Comparison of ENCODE assay signal across 18 mouse cellular contexts in the genomic region with DNA sequence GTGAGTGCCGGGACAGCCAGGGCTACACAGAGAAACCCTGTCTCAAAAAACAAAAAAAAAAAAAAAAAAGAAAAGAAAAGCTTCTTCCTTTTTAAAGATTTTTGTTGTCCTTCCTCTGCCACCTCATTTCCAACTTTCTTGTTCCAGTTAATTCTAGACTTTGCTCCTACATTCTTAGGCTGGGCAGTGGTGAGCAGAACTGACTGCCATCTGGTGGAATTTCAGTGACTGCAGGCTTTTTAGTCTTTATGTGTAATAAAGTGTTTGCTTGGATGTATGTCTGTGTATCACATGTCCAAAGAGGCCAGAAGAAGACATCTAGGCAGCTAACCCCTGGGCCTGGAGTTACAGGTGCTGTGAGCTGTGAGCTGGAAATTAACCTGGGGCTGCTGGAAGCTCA. TPM values are rescaled to one million over a fixed set of nuclear protein-coding genes. Genes with fewer than 3 reads are reported as not detected.
DNase-seq lines count a peak whose midpoint lies in the region; ATAC-seq and TF ChIP-seq lines count a peak whose summit lies in the region.
"Had no signal": no experiment of that assay in that cellular context is flagged by ENCODE, and none has a peak within 500 bp of the region (broad histone marks: within the 10 kb centered on the region; RNA-seq: fewer than 3 reads in every experiment).

No protein-coding gene starts in this region.

- no peak overlapping the region for H3K27ac ChIP-seq in kidney, embryonic 16.5 days (ENCODE audit: low read length)
- H3K27ac ChIP-seq in liver, postnatal 0 days (ENCODE audit: low read depth), result no peak overlapping the region
- H3K27ac ChIP-seq: embryonic facial prominence, embryonic 15.5 days; forebrain, embryonic 12.5 days; hindbrain, embryonic 15.5 days; limb, embryonic 12.5 days; lung, embryonic 15.5 days; neural tube, embryonic 15.5 days had no signal

- peaks cover 20% of the 10 kb centered on the region for H3K36me3 ChIP-seq in kidney, embryonic 16.5 days (ENCODE audit: insufficient read depth, low read length)
- H3K36me3 ChIP-seq in liver, postnatal 0 days (replicated peaks; ENCODE audit: insufficient read depth, low read length), result peaks cover 17% of the 10 kb centered on the region

- DNase-seq in kidney, adult 9 months, result peak; percentile 61
- no peak for DNase-seq in liver, postnatal 0 days
- DNase-seq in liver (no peak), MN1 (ENCODE audit: low spot score) (peak; percentile 15)
- DNase-seq in brain, embryonic 14.5 days (ENCODE audit: low read depth), result no peak
- DNase-seq in right cerebral cortex, adult 18-20 months, result no peak
- DNase-seq: adrenal gland, adult 8-10 months; cerebellum, adult 8-10 months; heart, adult 11 months; retina, postnatal 1 day had no signal

- H3K9me3 ChIP-seq in kidney, embryonic 16.5 days (ENCODE audit: low read length), result no peaks in the 10 kb centered on the region
- H3K9me3 ChIP-seq in liver, postnatal 0 days (ENCODE audit: low read length), result no peaks in the 10 kb centered on the region
- H3K9me3 ChIP-seq: embryonic facial prominence, embryonic 15.5 days; forebrain, embryonic 12.5 days; hindbrain, embryonic 15.5 days; limb, embryonic 12.5 days; lung, embryonic 15.5 days; megakaryocyte, embryonic 14.5 days; neural tube, embryonic 15.5 days had no signal

- no peak for ATAC-seq in kidney, embryonic 16.5 days (ENCODE audit: low FRiP score, low TSS enrichment)
- ATAC-seq in liver, postnatal 0 days, result no peak

- no peak for TF ChIP-seq POLR2A in brain, embryonic 14.5 days (IDR thresholded peaks at IDR 0.05; ENCODE audit: borderline replicate concordance, extremely low read depth, insufficient read depth, insufficient read length, poor library complexity, severe bottlenecking)

- peaks cover 7% of the 10 kb centered on the region; the same call in 1 of the 2 replicates for H3K27me3 ChIP-seq in kidney, embryonic 16.5 days (ENCODE audit: insufficient read depth, low read length)
- H3K27me3 ChIP-seq in liver, postnatal 0 days (ENCODE audit: insufficient read depth, low read length), result no peaks in the 10 kb centered on the region
- H3K27me3 ChIP-seq: hindbrain, embryonic 15.5 days; megakaryocyte, embryonic 14.5 days had no signal

- H3K4me2 ChIP-seq in kidney, embryonic 16.5 days (replicated peaks; ENCODE audit: low read depth, low read length), result no peak overlapping the region
- H3K4me2 ChIP-seq in liver, postnatal 0 days (ENCODE audit: low read depth, low read length), result no peak overlapping the region
- H3K4me2 ChIP-seq: embryonic facial prominence, embryonic 15.5 days; forebrain, embryonic 12.5 days; hindbrain, embryonic 15.5 days; limb, embryonic 12.5 days; lung, embryonic 15.5 days; neural tube, embryonic 15.5 days had no signal

- H3K4me3 ChIP-seq in kidney, embryonic 16.5 days (ENCODE audit: low read length), result no peak overlapping the region
- H3K4me3 ChIP-seq in liver, postnatal 0 days (ENCODE audit: low read depth, low read length), result no peak overlapping the region
- H3K4me3 ChIP-seq: embryonic facial prominence, embryonic 15.5 days; forebrain, embryonic 12.5 days; hindbrain, embryonic 15.5 days; limb, embryonic 12.5 days; lung, embryonic 15.5 days; megakaryocyte, embryonic 14.5 days; neural tube, embryonic 15.5 days had no signal

- TF ChIP-seq EP300 in liver, postnatal 0 days (IDR thresholded peaks at IDR 0.05; ENCODE audit: low read depth), result no peak

- TF ChIP-seq CTCF in liver, postnatal 0 days (IDR thresholded peaks at IDR 0.05; ENCODE audit: low read depth), result peak; percentile 34; the same call in 1 of the 2 replicates
- TF ChIP-seq CTCF in brain, embryonic 14.5 days (IDR thresholded peaks at IDR 0.05; ENCODE audit: borderline replicate concordance, extremely low read depth, insufficient read depth, insufficient read length), result peak; percentile 2; the same call in 1 of the 2 replicates

- no peak overlapping the region for H3K9ac ChIP-seq in kidney, embryonic 16.5 days (replicated peaks; ENCODE audit: low read length)
- H3K9ac ChIP-seq in liver, postnatal 0 days (replicated peaks), result no peak overlapping the region
- H3K9ac ChIP-seq: embryonic facial prominence, embryonic 15.5 days; forebrain, embryonic 12.5 days; hindbrain, embryonic 15.5 days; limb, embryonic 12.5 days; lung, embryonic 15.5 days; neural tube, embryonic 15.5 days had no signal

- no peaks in the 10 kb centered on the region for H3K4me1 ChIP-seq in kidney, embryonic 16.5 days (ENCODE audit: insufficient read depth, low read length)
- no peaks in the 10 kb centered on the region for H3K4me1 ChIP-seq in liver, postnatal 0 days (ENCODE audit: insufficient read depth)
- H3K4me1 ChIP-seq: embryonic facial prominence, embryonic 15.5 days; forebrain, embryonic 12.5 days; hindbrain, embryonic 15.5 days; limb, embryonic 12.5 days; lung, embryonic 15.5 days; neural tube, embryonic 15.5 days had no signal

- 88% methylated on average over 1 of the region's 1 CpGs for WGBS in kidney, embryonic 16.5 days
- WGBS in liver, postnatal 0 days (ENCODE audit: insufficient replicate concordance), result 89% methylated on average over 1 of the region's 1 CpGs

RNA-seq across cellular contexts. Expression of a gene that starts 4.9 kb away (rescaled TPM):
- 69.8 and 78.7 TPM in 2 replicates for polyA plus RNA-seq in kidney, embryonic 16.5 days (2015; fragmentation: Nextera tagmentation; extraction: Ambion mirVana)
- polyA plus RNA-seq in liver, postnatal 0 days (2015; fragmentation: Nextera tagmentation; extraction: Ambion mirVana), result 29.6 and 32.7 TPM in 2 replicates
- 60.9 and 71.2 TPM in 2 replicates for polyA plus RNA-seq in brain, embryonic 14.5 days (2012; rRNA removed)

RNA-seq across cellular contexts. Expression of a gene that starts 10.8 kb away (rescaled TPM):
- 31.5 and 33.5 TPM in 2 replicates for polyA plus RNA-seq in kidney, embryonic 16.5 days (2015; fragmentation: Nextera tagmentation; extraction: Ambion mirVana)
- 4.7 and 5.5 TPM in 2 replicates for polyA plus RNA-seq in liver, postnatal 0 days (2015; fragmentation: Nextera tagmentation; extraction: Ambion mirVana)
- 17.3 and 39.5 TPM in 2 replicates for polyA plus RNA-seq in brain, embryonic 14.5 days (2012; rRNA removed)

RNA-seq across cellular contexts. Expression of a gene that starts 11.1 kb away (rescaled TPM):
- 93.8 and 101 TPM in 2 replicates for polyA plus RNA-seq in kidney, embryonic 16.5 days (2015; fragmentation: Nextera tagmentation; extraction: Ambion mirVana)
- 35.3 and 35.8 TPM in 2 replicates for polyA plus RNA-seq in liver, postnatal 0 days (2015; fragmentation: Nextera tagmentation; extraction: Ambion mirVana)
- 109 and 130 TPM in 2 replicates for polyA plus RNA-seq in brain, embryonic 14.5 days (2012; rRNA removed)

RNA-seq across cellular contexts. Expression of a gene that starts 34.0 kb away (rescaled TPM):
- 0.30 and 0.33 TPM in 2 replicates for polyA plus RNA-seq in kidney, embryonic 16.5 days (2015; fragmentation: Nextera tagmentation; extraction: Ambion mirVana)
- polyA plus RNA-seq in liver, postnatal 0 days (2015; fragmentation: Nextera tagmentation; extraction: Ambion mirVana), result 0.07 TPM in 1 of 2 replicates, not detected in the other
- polyA plus RNA-seq in brain, embryonic 14.5 days (2012; rRNA removed), result 0.49 and 0.72 TPM in 2 replicates

RNA-seq across cellular contexts. Expression of a gene that starts 44.7 kb away (rescaled TPM):
- polyA plus RNA-seq in kidney, embryonic 16.5 days (2015; fragmentation: Nextera tagmentation; extraction: Ambion mirVana), result 41.7 and 48.6 TPM in 2 replicates
- 9.8 and 11.4 TPM in 2 replicates for polyA plus RNA-seq in liver, postnatal 0 days (2015; fragmentation: Nextera tagmentation; extraction: Ambion mirVana)
- polyA plus RNA-seq in brain, embryonic 14.5 days (2012; rRNA removed), result 22.0 and 42.0 TPM in 2 replicates

Comparison
In these comparisons a context has a peak if more than half of its experiments do, and no peak if none do; other contexts are left out.
1. DNase-seq: peak in kidney, adult 9 months (single experiment) and MN1 (single experiment); none in liver, postnatal 0 days (single experiment), liver (single experiment), brain, embryonic 14.5 days (single experiment) and right cerebral cortex, adult 18-20 months (single experiment).